Comparison of ENCODE assay signal across 9 mouse cellular contexts in the genomic region with DNA sequence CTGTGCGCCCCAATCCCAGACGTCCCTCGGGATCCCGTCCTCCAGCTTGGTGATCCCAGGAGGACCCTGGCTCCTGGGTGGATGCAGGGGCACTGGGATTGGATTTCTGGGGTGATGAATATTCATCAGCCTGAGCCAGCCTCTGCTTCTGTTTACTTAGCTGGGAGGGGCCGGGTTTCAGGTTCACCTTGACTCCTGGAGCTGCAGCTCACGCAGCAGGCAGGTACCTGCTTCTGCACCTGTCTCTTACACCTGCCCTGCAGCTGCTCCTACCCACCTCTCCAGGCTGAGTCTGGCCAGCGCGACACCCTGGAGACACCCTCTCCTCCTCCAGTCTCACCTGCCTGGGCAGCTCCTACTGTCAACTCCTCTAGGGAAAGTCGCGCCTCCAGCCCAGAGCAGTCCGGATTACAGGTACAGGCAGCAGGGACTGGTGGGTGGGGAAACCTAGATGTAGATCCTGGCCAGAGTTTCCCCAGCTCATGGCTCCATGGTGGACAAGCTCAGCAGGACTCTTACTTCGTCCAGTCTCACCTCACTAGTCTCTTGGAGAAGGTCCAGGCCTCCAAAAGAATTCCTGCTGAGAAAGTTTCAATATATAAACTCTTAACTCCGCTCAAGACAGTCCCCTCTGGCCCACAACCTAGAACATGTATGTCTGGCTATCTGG. TPM values are rescaled to one million over a fixed set of nuclear protein-coding genes. Genes with fewer than 3 reads are reported as not detected.
DNase-seq lines count a peak whose midpoint lies in the region; ATAC-seq and TF ChIP-seq lines count a peak whose summit lies in the region.
"Had no signal": no experiment of that assay in that cellular context is flagged by ENCODE, and none has a peak within 500 bp of the region (broad histone marks: within the 10 kb centered on the region; RNA-seq: fewer than 3 reads in every experiment).

No protein-coding gene starts in this region.

- H3K4me3 ChIP-seq in kidney, adult 2 months (ENCODE audit: insufficient read depth, low read depth, low read length) = peak overlapping the region; percentile 85
- peak overlapping the region; percentile 34 for H3K4me3 ChIP-seq in liver, embryonic 16.5 days (ENCODE audit: low read depth, low read length)
- no peak overlapping the region for H3K4me3 ChIP-seq in thymus, adult 2 months (ENCODE audit: control insufficient read depth, insufficient read depth, low read length)

- H3K4me1 ChIP-seq in kidney, adult 2 months (ENCODE audit: control insufficient read depth, insufficient read depth, low read length) = peaks cover 20% of the 10 kb centered on the region
- peaks cover 88% of the 10 kb centered on the region for H3K4me1 ChIP-seq in liver, embryonic 16.5 days (ENCODE audit: control insufficient read depth, low read depth, low read length)
- H3K4me1 ChIP-seq in thymus, adult 2 months (replicated peaks; ENCODE audit: control insufficient read depth, insufficient read depth, low read length) = peaks cover 9% of the 10 kb centered on the region

- peak overlapping the region; percentile 56 for H3K9ac ChIP-seq in liver, embryonic 16.5 days (ENCODE audit: low read depth, low read length)

- H3K27me3 ChIP-seq in kidney, adult 2 months (replicated peaks; ENCODE audit: control insufficient read depth, insufficient read depth, low read length) = no peaks in the 10 kb centered on the region
- H3K27me3 ChIP-seq in liver, embryonic 16.5 days (ENCODE audit: control insufficient read depth, insufficient read depth, low read depth, low read length) = no peaks in the 10 kb centered on the region
- H3K27me3 ChIP-seq in thymus, adult 2 months (ENCODE audit: control insufficient read depth, insufficient read depth, low read length) = no peaks in the 10 kb centered on the region

- intact Hi-C loops in left cerebral cortex, postnatal 4 days (cut with DNase I) = no loop called here

- no peak for TF ChIP-seq CTCF in kidney, adult 2 months (conservative IDR thresholded peaks at IDR 0.05; ENCODE audit: insufficient read depth, insufficient read length, low read depth, low read length)
- TF ChIP-seq CTCF in thymus, adult 2 months (IDR thresholded peaks at IDR 0.05; ENCODE audit: borderline replicate concordance, control insufficient read depth, extremely low read depth, insufficient read depth, low read length, poor library complexity) = no peak

- DNase-seq in urinary bladder, postnatal 36 days (ENCODE audit: low spot score in 2 of 2) = peak; percentile 34 to 45
- no peak for DNase-seq in urinary bladder, postnatal 10 days (ENCODE audit: low spot score)
- DNase-seq in kidney, adult 2 months = peak; percentile 93
- no peak for DNase-seq in left cerebral cortex, postnatal 4 days
- no peak for DNase-seq in thymus, adult 2 months
- DNase-seq in spleen, adult 18-20 months = no peak

- ATAC-seq in liver, embryonic 16.5 days (ENCODE audit: low read depth) = no peak
- ATAC-seq: midbrain, embryonic 16.5 days had no signal

- peak overlapping the region; percentile 35 for H3K4me2 ChIP-seq in liver, embryonic 16.5 days (ENCODE audit: low read depth, low read length)

- H3K9me3 ChIP-seq in liver, embryonic 16.5 days (replicated peaks; ENCODE audit: control insufficient read depth, low read length) = no peaks in the 10 kb centered on the region

- TF ChIP-seq POLR2A in kidney, adult 2 months (IDR thresholded peaks at IDR 0.05; ENCODE audit: low read depth, low read length) = peak; percentile 98
- TF ChIP-seq POLR2A in thymus, adult 2 months (IDR thresholded peaks at IDR 0.05; ENCODE audit: control insufficient read depth, extremely low read depth, insufficient read depth, low read length, poor library complexity) = no peak

- H3K27ac ChIP-seq in kidney, adult 2 months (ENCODE audit: insufficient read depth, low read depth, low read length) = peak overlapping the region; percentile 100
- H3K27ac ChIP-seq in liver, embryonic 16.5 days (ENCODE audit: low read length) = peak overlapping the region; percentile 80
- H3K27ac ChIP-seq in thymus, adult 2 months (ENCODE audit: control insufficient read depth, insufficient read depth, low read length) = no peak overlapping the region

- peaks cover under 1% of the 10 kb centered on the region; the same call in 1 of the 2 replicates for H3K36me3 ChIP-seq in kidney, adult 2 months (ENCODE audit: control insufficient read depth, insufficient read depth, low read length)
- no peaks in the 10 kb centered on the region for H3K36me3 ChIP-seq in liver, embryonic 16.5 days (ENCODE audit: control insufficient read depth, insufficient read depth)
- H3K36me3 ChIP-seq in thymus, adult 2 months (ENCODE audit: control insufficient read depth, insufficient read depth, low read length) = no peaks in the 10 kb centered on the region

- 12% methylated on average over 13 of the region's 13 CpGs for WGBS in kidney, adult 2 months
- 40% methylated on average over 13 of the region's 13 CpGs for WGBS in liver, embryonic 16.5 days (ENCODE audit: insufficient replicate concordance)
- WGBS in thymus, adult 2 months = 85% methylated on average over 13 of the region's 13 CpGs

RNA-seq across cellular contexts. Expression of a gene that starts 1.3 kb away (rescaled TPM):
- 114 and 119 TPM in 2 replicates for polyA plus RNA-seq in kidney, adult 2 months (2012; rRNA removed)
- 4.8 and 7.1 TPM in 2 replicates for polyA plus RNA-seq in liver, embryonic 16.5 days (2015; fragmentation: Nextera tagmentation; extraction: Ambion mirVana)
- total RNA-seq in left cerebral cortex, postnatal 4 days (2021) = not detected
- polyA plus RNA-seq in thymus, adult 2 months (2012; rRNA removed) = 0.98 and 1.3 TPM in 2 replicates
- total RNA-seq: layer of hippocampus, postnatal 25 days had no signal

RNA-seq across cellular contexts. Expression of a gene that starts 12.9 kb away (rescaled TPM):
- 35.6 and 37.2 TPM in 2 replicates for polyA plus RNA-seq in kidney, adult 2 months (2012; rRNA removed)
- 36.9 and 38.8 TPM in 2 replicates for polyA plus RNA-seq in liver, embryonic 16.5 days (2015; fragmentation: Nextera tagmentation; extraction: Ambion mirVana)
- 10 to 100 TPM; 63.3 to 65.4 TPM for total RNA-seq in left cerebral cortex, postnatal 4 days (2021)
- 94.2 and 95.5 TPM in 2 replicates for polyA plus RNA-seq in thymus, adult 2 months (2012; rRNA removed)

RNA-seq across cellular contexts. Expression of a gene that starts 14.6 kb away (rescaled TPM):
- polyA plus RNA-seq in kidney, adult 2 months (2012; rRNA removed) = 73.0 and 77.1 TPM in 2 replicates
- polyA plus RNA-seq in liver, embryonic 16.5 days (2015; fragmentation: Nextera tagmentation; extraction: Ambion mirVana) = 688 and 719 TPM in 2 replicates
- total RNA-seq in left cerebral cortex, postnatal 4 days (2021) = 10 to 100 TPM; 11.7 to 15.1 TPM
- polyA plus RNA-seq in thymus, adult 2 months (2012; rRNA removed) = 22.5 and 25.7 TPM in 2 replicates

RNA-seq across cellular contexts. Expression of a gene that starts 53.5 kb away (rescaled TPM):
- 11.9 and 13.3 TPM in 2 replicates for polyA plus RNA-seq in kidney, adult 2 months (2012; rRNA removed)
- 15.8 and 18.6 TPM in 2 replicates for polyA plus RNA-seq in liver, embryonic 16.5 days (2015; fragmentation: Nextera tagmentation; extraction: Ambion mirVana)
- 10 to 100 TPM in 1 of 2 experiments, 1 to 10 TPM in 1; 9.5 to 11.5 TPM for total RNA-seq in left cerebral cortex, postnatal 4 days (2021)
- polyA plus RNA-seq in thymus, adult 2 months (2012; rRNA removed) = 46.6 and 63.0 TPM in 2 replicates

Comparison
In these comparisons a context has a peak if more than half of its experiments do, and no peak if none do; other contexts are left out.
1. DNase-seq: peak in urinary bladder, postnatal 36 days (2 of 2) and kidney, adult 2 months (single experiment); none in urinary bladder, postnatal 10 days (single experiment), left cerebral cortex, postnatal 4 days (single experiment), thymus, adult 2 months (single experiment) and spleen, adult 18-20 months (0 of 2).
2. RNA of a gene that starts 1.3 kb away (polyA plus RNA-seq): 114 to 119 TPM in kidney, adult 2 months; 4.8 to 7.1 TPM in liver, embryonic 16.5 days and 0.98 to 1.3 TPM in thymus, adult 2 months; every median in the first group is over 10 times any median in the second.